Mouse (Mus musculus): ENCODE measurements around the gene Pdzk1. TPM values are rescaled to one million over a fixed set of nuclear protein-coding genes. Genes with fewer than 3 reads are reported as not detected.
A peak's percentile ranks its signal among the peaks of the same experiment; 100 is the strongest.

The Pdzk1 gene
- polyA plus RNA-seq, 1 experiment, result 414 TPM

- Histone ChIP-seq H3K4me1 (ENCODE audit: control insufficient read depth, insufficient read depth, low read length) (peaks cover 10% of the 10 kb centered on the region), H3K36me3 (ENCODE audit: control insufficient read depth, insufficient read depth, low read length) (no peaks in the 10 kb centered on the region), H3K27me3 (replicated peaks; ENCODE audit: control insufficient read depth, insufficient read depth, low read length) (no peaks in the 10 kb centered on the region), H3K4me3 (ENCODE audit: insufficient read depth, low read depth, low read length) (no peak overlapping the region), H3K27ac (ENCODE audit: insufficient read depth, low read depth, low read length) (peak overlapping the region; percentile 98)
- WGBS, result 57% methylated on average over 6 of the region's 6 CpGs
- TF ChIP-seq POLR2A (IDR thresholded peaks at IDR 0.05; ENCODE audit: low read depth, low read length), result no peak
- no peak for TF ChIP-seq CTCF (conservative IDR thresholded peaks at IDR 0.05; ENCODE audit: insufficient read depth, insufficient read length, low read depth, low read length)
- DNase-seq, result peak; percentile 91
Observed at GRCm38 (mm10) chr3:96820116-96820915, 8.8 kb upstream of the Pdzk1 start.

GRCm38 (mm10) chr3:96821581-96821980 is 7.5 kb upstream of the Pdzk1 start:
- TF ChIP-seq POLR2A (IDR thresholded peaks at IDR 0.05; ENCODE audit: low read depth, low read length) (no peak), CTCF (conservative IDR thresholded peaks at IDR 0.05; ENCODE audit: insufficient read depth, insufficient read length, low read depth, low read length) (no peak)
- Histone ChIP-seq H3K4me1 (ENCODE audit: control insufficient read depth, insufficient read depth, low read length) (peaks cover 10% of the 10 kb centered on the region), H3K27me3 (replicated peaks; ENCODE audit: control insufficient read depth, insufficient read depth, low read length) (no peaks in the 10 kb centered on the region), H3K4me3 (ENCODE audit: insufficient read depth, low read depth, low read length) (no peak overlapping the region), H3K36me3 (ENCODE audit: control insufficient read depth, insufficient read depth, low read length) (no peaks in the 10 kb centered on the region), H3K27ac (ENCODE audit: insufficient read depth, low read depth, low read length) (no peak overlapping the region)
- 94% methylated on average over 4 of the region's 4 CpGs for WGBS
- DNase-seq, result no peak

DNA sequence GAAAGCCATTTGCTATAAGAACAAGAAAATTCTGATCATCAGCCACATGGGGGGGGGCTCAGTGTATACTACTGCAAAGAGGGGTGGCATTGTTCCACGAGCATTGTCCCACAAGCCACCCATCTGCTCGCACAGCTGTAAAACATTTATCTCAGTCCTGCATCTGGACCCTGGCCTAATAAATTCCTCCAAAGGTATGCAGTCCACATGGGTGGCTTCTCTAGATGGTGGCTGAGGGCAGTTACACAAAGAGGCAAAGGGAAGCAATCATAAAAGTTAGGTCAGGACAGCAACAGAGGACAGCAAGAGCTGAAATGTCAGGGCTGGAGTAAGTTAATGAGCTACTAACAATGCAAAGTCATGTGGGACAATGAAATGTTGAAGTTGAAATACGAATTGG is 5.4 kb upstream of the Pdzk1 start:
- DNase-seq, result peak; percentile 73
- WGBS, result 27% methylated on average over 3 of the region's 3 CpGs
- TF ChIP-seq POLR2A (IDR thresholded peaks at IDR 0.05; ENCODE audit: low read depth, low read length) (no peak), CTCF (conservative IDR thresholded peaks at IDR 0.05; ENCODE audit: insufficient read depth, insufficient read length, low read depth, low read length) (no peak)
- Histone ChIP-seq H3K4me3 (ENCODE audit: insufficient read depth, low read depth, low read length) (no peak overlapping the region), H3K27me3 (replicated peaks; ENCODE audit: control insufficient read depth, insufficient read depth, low read length) (no peaks in the 10 kb centered on the region), H3K27ac (ENCODE audit: insufficient read depth, low read depth, low read length) (peak overlapping the region; percentile 75), H3K36me3 (ENCODE audit: control insufficient read depth, insufficient read depth, low read length) (no peaks in the 10 kb centered on the region), H3K4me1 (ENCODE audit: control insufficient read depth, insufficient read depth, low read length) (peaks cover 10% of the 10 kb centered on the region)

GRCm38 (mm10) chr3:96824614-96825013 is 4.5 kb upstream of the Pdzk1 start:
- Histone ChIP-seq H3K36me3 (ENCODE audit: control insufficient read depth, insufficient read depth, low read length) (no peaks in the 10 kb centered on the region), H3K27ac (ENCODE audit: insufficient read depth, low read depth, low read length) (peak overlapping the region; percentile 86), H3K27me3 (replicated peaks; ENCODE audit: control insufficient read depth, insufficient read depth, low read length) (no peaks in the 10 kb centered on the region), H3K4me1 (ENCODE audit: control insufficient read depth, insufficient read depth, low read length) (peaks cover 15% of the 10 kb centered on the region), H3K4me3 (ENCODE audit: insufficient read depth, low read depth, low read length) (peak overlapping the region; percentile 4; the same call in 1 of the 2 replicates)
- peak; percentile 90 for DNase-seq
- TF ChIP-seq CTCF (conservative IDR thresholded peaks at IDR 0.05; ENCODE audit: insufficient read depth, insufficient read length, low read depth, low read length) (no peak), POLR2A (IDR thresholded peaks at IDR 0.05; ENCODE audit: low read depth, low read length) (peak; percentile 15)
- 48% methylated on average over 12 of the region's 12 CpGs for WGBS

DNA sequence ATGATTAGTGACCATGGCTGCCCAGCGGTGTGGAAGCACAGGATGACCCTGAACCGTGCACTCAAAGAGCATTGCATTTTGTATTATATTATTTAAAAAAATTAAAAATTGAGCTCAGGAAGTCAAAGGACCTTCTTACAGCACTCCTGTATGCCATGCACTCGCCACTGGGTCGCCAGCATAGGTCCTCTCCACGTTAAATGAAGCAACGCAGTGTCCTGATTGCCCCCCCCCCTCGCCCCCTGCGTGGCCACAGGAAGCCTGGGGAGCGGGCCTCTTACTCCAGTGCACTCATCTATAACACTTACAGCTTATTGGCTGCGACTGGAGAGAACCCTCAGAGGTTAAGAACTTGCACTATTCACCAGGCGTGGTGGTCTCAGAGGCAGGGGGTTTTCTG is 3.8 kb upstream of the Pdzk1 start:
- TF ChIP-seq CTCF (conservative IDR thresholded peaks at IDR 0.05; ENCODE audit: insufficient read depth, insufficient read length, low read depth, low read length) (no peak), POLR2A (IDR thresholded peaks at IDR 0.05; ENCODE audit: low read depth, low read length) (no peak)

GRCm38 (mm10) chr3:96828308-96828864 is 698 bp upstream of the Pdzk1 start:
- 45% methylated on average over 15 of the region's 15 CpGs for WGBS
- H3K4me3 ChIP-seq (ENCODE audit: insufficient read depth, low read depth, low read length), result no peak overlapping the region
- H3K27me3 ChIP-seq (replicated peaks; ENCODE audit: control insufficient read depth, insufficient read depth, low read length), result no peaks in the 10 kb centered on the region
- H3K36me3 ChIP-seq (ENCODE audit: control insufficient read depth, insufficient read depth, low read length), result peaks cover 2% of the 10 kb centered on the region; the same call in 1 of the 2 replicates
- H3K4me1 ChIP-seq (ENCODE audit: control insufficient read depth, insufficient read depth, low read length), result peaks cover 5% of the 10 kb centered on the region; the same call in 1 of the 2 replicates
- peak overlapping the region; percentile 11; the same call in 1 of the 2 replicates for H3K27ac ChIP-seq (ENCODE audit: insufficient read depth, low read depth, low read length)
- peak; percentile 37 for DNase-seq
- TF ChIP-seq CTCF (conservative IDR thresholded peaks at IDR 0.05; ENCODE audit: insufficient read depth, insufficient read length, low read depth, low read length) (no peak), POLR2A (IDR thresholded peaks at IDR 0.05; ENCODE audit: low read depth, low read length) (no peak)

More for the DNA sequence above, 3.8 kb upstream of the Pdzk1 start:
- Histone ChIP-seq H3K36me3 (ENCODE audit: control insufficient read depth, insufficient read depth, low read length) (no peaks in the 10 kb centered on the region), H3K27ac (ENCODE audit: insufficient read depth, low read depth, low read length) (peak overlapping the region; percentile 86), H3K4me3 (ENCODE audit: insufficient read depth, low read depth, low read length) (peak overlapping the region; percentile 4; the same call in 1 of the 2 replicates), H3K4me1 (ENCODE audit: control insufficient read depth, insufficient read depth, low read length) (peaks cover 12% of the 10 kb centered on the region; the same call in 1 of the 2 replicates), H3K27me3 (replicated peaks; ENCODE audit: control insufficient read depth, insufficient read depth, low read length) (no peaks in the 10 kb centered on the region)
- 30% methylated on average over 11 of the region's 11 CpGs for WGBS
- peak; percentile 8 for DNase-seq

GRCm38 (mm10) chr3:96829856-96830255 is 772 bp downstream of the Pdzk1 start:
- 50% methylated on average over 10 of the region's 10 CpGs for WGBS
- no peaks in the 10 kb centered on the region for H3K27me3 ChIP-seq (replicated peaks; ENCODE audit: control insufficient read depth, insufficient read depth, low read length)
- TF ChIP-seq CTCF (conservative IDR thresholded peaks at IDR 0.05; ENCODE audit: insufficient read depth, insufficient read length, low read depth, low read length) (no peak), POLR2A (IDR thresholded peaks at IDR 0.05; ENCODE audit: low read depth, low read length) (peak; percentile 93)
- peak; percentile 92 for DNase-seq
- peak overlapping the region; percentile 99 for H3K27ac ChIP-seq (ENCODE audit: insufficient read depth, low read depth, low read length)
- peak overlapping the region; percentile 93 for H3K4me3 ChIP-seq (ENCODE audit: insufficient read depth, low read depth, low read length)
- peaks cover 2% of the 10 kb centered on the region; the same call in 1 of the 2 replicates for H3K36me3 ChIP-seq (ENCODE audit: control insufficient read depth, insufficient read depth, low read length)
- H3K4me1 ChIP-seq (ENCODE audit: control insufficient read depth, insufficient read depth, low read length), result peaks cover 5% of the 10 kb centered on the region; the same call in 1 of the 2 replicates

Data from kidney, adult 2 months (tissue).